Mouse (Mus musculus): ENCODE measurements at regions not wholly inside any gene's neighbourhood (a gene's known extent, or its start where the extent isn't known, plus 50 kb on each side); places are given as distances from the start of the nearest gene placed in this dataset.
A peak's percentile ranks its signal among the peaks of the same experiment; 100 is the strongest.

- Histone ChIP-seq H3K4me2 (no peak overlapping the region), H3K36me3 (no peaks in the 10 kb centered on the region), H3K9me3 (replicated peaks) (no peaks in the 10 kb centered on the region), H3K27me3 (no peaks in the 10 kb centered on the region), H3K4me3 (replicated peaks) (no peak overlapping the region), H3K9ac (no peak overlapping the region), H3K27ac (no peak overlapping the region), H3K4me1 (replicated peaks) (no peaks in the 10 kb centered on the region)
- ATAC-seq (ENCODE audit: low read depth) (no peak), DNase-seq (no peak)
- WGBS (ENCODE audit: insufficient replicate concordance), result 58% methylated on average over 3 of the region's 3 CpGs
Observed at GRCm38 (mm10) chr13:90370746-90371414, 281.5 kb upstream of the Xrcc4 start.

GRCm38 (mm10) chr13:90364518-90365027, 275.2 kb upstream of the Xrcc4 start:
- no peaks in the 10 kb centered on the region for H3K36me3 ChIP-seq
- H3K4me3 ChIP-seq (replicated peaks), result no peak overlapping the region
- ATAC-seq (ENCODE audit: low read depth) (no peak), DNase-seq (no peak)
- no peaks in the 10 kb centered on the region for H3K9me3 ChIP-seq (replicated peaks)
- no peaks in the 10 kb centered on the region for H3K27me3 ChIP-seq
- H3K27ac ChIP-seq, result no peak overlapping the region
- no peak overlapping the region for H3K9ac ChIP-seq
- H3K4me1 ChIP-seq (replicated peaks), result 0 out of 2 replicates have a peak, but pooled peaks cover 4% of the 10 kb centered on the region
- 51% methylated on average over 4 of the region's 4 CpGs for WGBS (ENCODE audit: insufficient replicate concordance)
- no peak overlapping the region for H3K4me2 ChIP-seq

- no peak for DNase-seq
- no peak overlapping the region for H3K27ac ChIP-seq
Observed at GRCm38 (mm10) chr13:90359861-90360601, 270.6 kb upstream of the Xrcc4 start.

GRCm38 (mm10) chr13:90358149-90358548, 268.7 kb upstream of the Xrcc4 start:
- no peak for DNase-seq
- H3K4me3 ChIP-seq (replicated peaks), result no peak overlapping the region

More at GRCm38 (mm10) chr13:90359861-90360601, 270.6 kb upstream of the Xrcc4 start:
- Histone ChIP-seq H3K4me3 (replicated peaks) (no peak overlapping the region), H3K9me3 (replicated peaks) (no peaks in the 10 kb centered on the region), H3K4me1 (replicated peaks) (0 out of 2 replicates have a peak, but pooled peaks cover 4% of the 10 kb centered on the region), H3K36me3 (no peaks in the 10 kb centered on the region), H3K9ac (no peak overlapping the region), H3K4me2 (no peak overlapping the region), H3K27me3 (no peaks in the 10 kb centered on the region)
- peak; percentile 48; the same call in 1 of the 2 replicates for ATAC-seq (ENCODE audit: low read depth)
- 47% methylated on average over 10 of the region's 10 CpGs for WGBS (ENCODE audit: insufficient replicate concordance)

GRCm38 (mm10) chr13:90355602-90356001, 266.2 kb upstream of the Xrcc4 start:
- Histone ChIP-seq H3K27ac (no peak overlapping the region), H3K4me2 (no peak overlapping the region), H3K36me3 (no peaks in the 10 kb centered on the region), H3K9ac (no peak overlapping the region), H3K4me1 (replicated peaks) (0 out of 2 replicates have a peak, but pooled peaks cover 4% of the 10 kb centered on the region), H3K27me3 (no peaks in the 10 kb centered on the region), H3K9me3 (replicated peaks) (no peaks in the 10 kb centered on the region), H3K4me3 (replicated peaks) (no peak overlapping the region)
- ATAC-seq (ENCODE audit: low read depth) (no peak), DNase-seq (no peak)
- WGBS (ENCODE audit: insufficient replicate concordance), result 80% methylated on average over 1 of the region's 1 CpGs

More at GRCm38 (mm10) chr13:90358149-90358548, 268.7 kb upstream of the Xrcc4 start:
- no peaks in the 10 kb centered on the region for H3K36me3 ChIP-seq
- no peak overlapping the region for H3K9ac ChIP-seq
- no peaks in the 10 kb centered on the region for H3K9me3 ChIP-seq (replicated peaks)
- H3K27ac ChIP-seq, result no peak overlapping the region
- 63% methylated on average over 1 of the region's 1 CpGs for WGBS (ENCODE audit: insufficient replicate concordance)
- ATAC-seq (ENCODE audit: low read depth), result no peak
- H3K4me2 ChIP-seq, result no peak overlapping the region
- H3K4me1 ChIP-seq (replicated peaks), result 0 out of 2 replicates have a peak, but pooled peaks cover 4% of the 10 kb centered on the region
- H3K27me3 ChIP-seq, result no peaks in the 10 kb centered on the region

DNA sequence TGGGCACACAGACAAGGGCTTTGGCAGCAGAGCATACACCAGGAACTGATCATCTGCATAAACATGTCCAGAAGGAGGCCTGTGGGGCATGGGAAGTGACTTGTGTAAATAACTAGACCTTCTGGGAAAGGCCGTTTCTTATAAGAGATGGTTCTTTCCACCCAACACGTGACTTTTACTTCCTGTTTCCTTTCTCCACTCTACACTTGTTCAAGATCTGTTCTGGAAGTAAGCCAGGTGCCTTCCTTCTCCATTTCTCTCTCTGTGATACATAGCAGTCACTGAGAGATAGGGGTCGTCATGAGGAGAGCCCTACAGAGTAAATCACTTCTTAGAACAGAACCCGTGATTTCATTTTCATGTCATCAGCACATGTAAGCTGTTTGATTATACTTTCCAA, 253.4 kb upstream of the Xrcc4 start:
- Histone ChIP-seq H3K36me3 (no peaks in the 10 kb centered on the region), H3K4me3 (replicated peaks) (no peak overlapping the region), H3K9me3 (replicated peaks) (no peaks in the 10 kb centered on the region), H3K9ac (no peak overlapping the region), H3K27me3 (no peaks in the 10 kb centered on the region), H3K4me1 (replicated peaks) (no peaks in the 10 kb centered on the region), H3K27ac (no peak overlapping the region), H3K4me2 (no peak overlapping the region)
- ATAC-seq (ENCODE audit: low read depth) (no peak), DNase-seq (no peak)
- WGBS (ENCODE audit: insufficient replicate concordance), result 46% methylated on average over 4 of the region's 4 CpGs

- Histone ChIP-seq H3K4me1 (replicated peaks) (no peaks in the 10 kb centered on the region), H3K27ac (no peak overlapping the region), H3K27me3 (no peaks in the 10 kb centered on the region), H3K4me2 (no peak overlapping the region), H3K9ac (no peak overlapping the region), H3K9me3 (replicated peaks) (no peaks in the 10 kb centered on the region), H3K36me3 (no peaks in the 10 kb centered on the region), H3K4me3 (replicated peaks) (no peak overlapping the region)
- 53% methylated on average over 8 of the region's 8 CpGs for WGBS (ENCODE audit: insufficient replicate concordance)
- no peak for DNase-seq
- ATAC-seq (ENCODE audit: low read depth), result no peak
Observed at GRCm38 (mm10) chr13:90341597-90342212, 252.3 kb upstream of the Xrcc4 start.

DNA sequence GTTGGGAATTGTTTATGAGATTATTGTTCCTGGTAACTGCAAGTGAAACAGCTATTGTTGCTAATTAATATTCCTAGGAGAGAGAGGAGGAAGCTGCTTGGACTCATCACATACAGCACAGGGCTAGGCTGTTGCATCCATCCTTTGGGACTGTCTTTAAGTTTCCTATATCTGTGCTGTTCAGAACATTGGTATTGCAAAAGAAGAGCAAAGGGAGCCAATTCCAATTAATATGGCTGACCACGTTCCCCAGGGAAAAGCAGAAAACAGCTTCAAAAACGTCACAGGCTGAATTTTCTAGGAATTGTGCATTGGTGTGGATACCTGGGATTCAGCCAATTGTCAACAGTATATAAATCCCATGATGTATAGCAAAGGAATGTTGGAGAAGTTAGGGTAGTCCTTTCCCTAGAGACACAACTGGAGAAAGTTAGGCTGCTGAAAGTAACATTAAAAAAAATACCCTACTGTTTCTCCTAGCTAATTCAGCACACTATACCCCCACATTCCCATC, 251.3 kb upstream of the Xrcc4 start:
- 40% methylated on average over 2 of the region's 2 CpGs for WGBS (ENCODE audit: insufficient replicate concordance)
- Histone ChIP-seq H3K9ac (no peak overlapping the region), H3K9me3 (replicated peaks) (no peaks in the 10 kb centered on the region), H3K4me3 (replicated peaks) (no peak overlapping the region), H3K4me1 (replicated peaks) (no peaks in the 10 kb centered on the region), H3K27me3 (no peaks in the 10 kb centered on the region), H3K36me3 (no peaks in the 10 kb centered on the region), H3K27ac (no peak overlapping the region), H3K4me2 (no peak overlapping the region)
- DNase-seq, result no peak
- no peak for ATAC-seq (ENCODE audit: low read depth)

- H3K27ac ChIP-seq, result no peak overlapping the region
- no peak for DNase-seq
- no peak overlapping the region for H3K9ac ChIP-seq
- no peak for ATAC-seq (ENCODE audit: low read depth)
- no peak overlapping the region for H3K4me2 ChIP-seq
- H3K27me3 ChIP-seq, result no peaks in the 10 kb centered on the region
- WGBS (ENCODE audit: insufficient replicate concordance), result 51% methylated on average over 1 of the region's 1 CpGs
- H3K4me3 ChIP-seq (replicated peaks), result no peak overlapping the region
- H3K4me1 ChIP-seq (replicated peaks), result no peaks in the 10 kb centered on the region
- H3K36me3 ChIP-seq, result no peaks in the 10 kb centered on the region
- H3K9me3 ChIP-seq (replicated peaks), result no peaks in the 10 kb centered on the region
Observed at GRCm38 (mm10) chr13:90337591-90337990, 248.2 kb upstream of the Xrcc4 start.

- Histone ChIP-seq H3K4me1 (replicated peaks) (no peaks in the 10 kb centered on the region), H3K9me3 (replicated peaks) (no peaks in the 10 kb centered on the region), H3K27me3 (no peaks in the 10 kb centered on the region), H3K27ac (no peak overlapping the region), H3K4me3 (replicated peaks) (no peak overlapping the region), H3K9ac (no peak overlapping the region), H3K4me2 (no peak overlapping the region), H3K36me3 (no peaks in the 10 kb centered on the region)
- DNase-seq (no peak), ATAC-seq (ENCODE audit: low read depth) (no peak)
- WGBS (ENCODE audit: insufficient replicate concordance), result 52% methylated on average over 3 of the region's 3 CpGs
Observed at GRCm38 (mm10) chr13:90335741-90336037, 246.3 kb upstream of the Xrcc4 start.

GRCm38 (mm10) chr13:90334934-90335740, 245.7 kb upstream of the Xrcc4 start:
- no peak overlapping the region for H3K4me2 ChIP-seq
- H3K9ac ChIP-seq, result no peak overlapping the region
- H3K27ac ChIP-seq, result no peak overlapping the region
- 57% methylated on average over 6 of the region's 6 CpGs for WGBS (ENCODE audit: insufficient replicate concordance)
- no peaks in the 10 kb centered on the region for H3K4me1 ChIP-seq (replicated peaks)
- H3K4me3 ChIP-seq (replicated peaks), result no peak overlapping the region
- ATAC-seq (ENCODE audit: low read depth) (no peak), DNase-seq (no peak)
- no peaks in the 10 kb centered on the region for H3K27me3 ChIP-seq
- H3K9me3 ChIP-seq (replicated peaks), result no peaks in the 10 kb centered on the region
- no peaks in the 10 kb centered on the region for H3K36me3 ChIP-seq

All from liver, embryonic 13.5 days (tissue).